In genomic region chr9:49751466-49751865, GRCm38 (mm10) we compare ENCODE assay signal across 19 mouse cellular contexts. TPM values are rescaled to one million over a fixed set of nuclear protein-coding genes. Genes with fewer than 3 reads are reported as not detected.
DNase-seq lines count a peak whose midpoint lies in the region; ATAC-seq lines count a peak whose summit lies in the region.
"Had no signal": no experiment of that assay in that cellular context is flagged by ENCODE, and none has a peak within 500 bp of the region (broad histone marks: within the 10 kb centered on the region; RNA-seq: fewer than 3 reads in every experiment).

No protein-coding gene starts in this region.

- ATAC-seq in hindbrain, embryonic 13.5 days (ENCODE audit: low FRiP score) = no peak
- no peak for ATAC-seq in hindbrain, embryonic 16.5 days
- no peak for ATAC-seq in limb, embryonic 12.5 days (ENCODE audit: insufficient number of reproducible peaks, insufficient read depth, low FRiP score, low TSS enrichment, low read depth)
- ATAC-seq: forebrain, embryonic 13.5 days; forebrain, postnatal 0 days had no signal

- H3K27me3 ChIP-seq in hindbrain, embryonic 13.5 days = no peaks in the 10 kb centered on the region
- no peaks in the 10 kb centered on the region for H3K27me3 ChIP-seq in hindbrain, embryonic 16.5 days (replicated peaks; ENCODE audit: control insufficient read depth, insufficient read depth, low read length)
- H3K27me3 ChIP-seq in limb, embryonic 12.5 days = no peaks in the 10 kb centered on the region
- no peaks in the 10 kb centered on the region for H3K27me3 ChIP-seq in limb, embryonic 10.5 days (ENCODE audit: low read depth, poor library complexity, severe bottlenecking)
- H3K27me3 ChIP-seq: embryonic facial prominence, embryonic 13.5 days; forebrain, embryonic 13.5 days; heart, embryonic 12.5 days had no signal

- H3K4me1 ChIP-seq in hindbrain, embryonic 13.5 days (replicated peaks) = peaks cover 76% of the 10 kb centered on the region
- peaks cover 23% of the 10 kb centered on the region for H3K4me1 ChIP-seq in hindbrain, embryonic 16.5 days (ENCODE audit: control insufficient read depth, insufficient read depth, low read depth, low read length)
- 0 out of 2 replicates have a peak, but pooled peaks cover 15% of the 10 kb centered on the region for H3K4me1 ChIP-seq in limb, embryonic 12.5 days (replicated peaks)
- H3K4me1 ChIP-seq in limb, embryonic 10.5 days = no peaks in the 10 kb centered on the region

- H3K4me3 ChIP-seq in hindbrain, embryonic 13.5 days = no peak overlapping the region
- H3K4me3 ChIP-seq in hindbrain, embryonic 16.5 days (ENCODE audit: low read length) = no peak overlapping the region
- H3K4me3 ChIP-seq in limb, embryonic 12.5 days (replicated peaks) = no peak overlapping the region
- no peak overlapping the region for H3K4me3 ChIP-seq in limb, embryonic 10.5 days
- H3K4me3 ChIP-seq: embryonic facial prominence, embryonic 13.5 days; forebrain, embryonic 13.5 days; heart, embryonic 12.5 days; hindbrain, embryonic 10.5 days had no signal

- no peaks in the 10 kb centered on the region for H3K9me3 ChIP-seq in hindbrain, embryonic 13.5 days
- H3K9me3 ChIP-seq in hindbrain, embryonic 16.5 days (ENCODE audit: control insufficient read depth, low read length) = no peaks in the 10 kb centered on the region
- no peaks in the 10 kb centered on the region for H3K9me3 ChIP-seq in limb, embryonic 12.5 days
- H3K9me3 ChIP-seq in limb, embryonic 10.5 days (replicated peaks) = no peaks in the 10 kb centered on the region
- H3K9me3 ChIP-seq: embryonic facial prominence, embryonic 13.5 days; forebrain, embryonic 13.5 days; heart, embryonic 12.5 days; hindbrain, embryonic 10.5 days had no signal

- H3K27ac ChIP-seq in hindbrain, embryonic 13.5 days = 0 out of 2 replicates have a peak overlapping the region, but pooled peaks have one; percentile 18
- H3K27ac ChIP-seq in hindbrain, embryonic 16.5 days (ENCODE audit: low read depth, low read length) = no peak overlapping the region
- peak overlapping the region; percentile 3; the same call in 1 of the 2 replicates for H3K27ac ChIP-seq in limb, embryonic 12.5 days
- H3K27ac ChIP-seq in limb, embryonic 10.5 days = no peak overlapping the region
- H3K27ac ChIP-seq: embryonic facial prominence, embryonic 13.5 days; forebrain, embryonic 13.5 days; hindbrain, embryonic 10.5 days had no signal

- H3K36me3 ChIP-seq in hindbrain, embryonic 13.5 days = no peaks in the 10 kb centered on the region
- no peaks in the 10 kb centered on the region for H3K36me3 ChIP-seq in hindbrain, embryonic 16.5 days (ENCODE audit: control insufficient read depth, insufficient read depth, low read length)
- no peaks in the 10 kb centered on the region for H3K36me3 ChIP-seq in limb, embryonic 12.5 days
- H3K36me3 ChIP-seq in limb, embryonic 10.5 days = no peaks in the 10 kb centered on the region
- H3K36me3 ChIP-seq: embryonic facial prominence, embryonic 13.5 days; G1E; heart, embryonic 12.5 days; hindbrain, embryonic 10.5 days had no signal

- no peak for DNase-seq in limb, embryonic 10.5 days (ENCODE audit: low spot score)
- peak; percentile 56 for DNase-seq in Muller cell, postnatal 12 days (ENCODE audit: inconsistent ontology term)
- DNase-seq in gastrocnemius, postnatal 36 days = no peak
- no peak for DNase-seq in urinary bladder, adult 18-20 months (ENCODE audit: low spot score in 2 of 2)
- DNase-seq: adrenal gland, adult 2 months; adrenal gland, postnatal 25 days; cerebellum, adult 18-20 months; cerebellum, adult 9-11 months; cerebellum, postnatal 36 days; forebrain, postnatal 0 days; gastrocnemius, postnatal 14 days had no signal

- no peak overlapping the region for H3K4me2 ChIP-seq in hindbrain, embryonic 13.5 days
- no peak overlapping the region for H3K4me2 ChIP-seq in hindbrain, embryonic 16.5 days (ENCODE audit: low read length)
- H3K4me2 ChIP-seq in limb, embryonic 12.5 days = no peak overlapping the region
- H3K4me2 ChIP-seq: embryonic facial prominence, embryonic 13.5 days; forebrain, embryonic 13.5 days; heart, embryonic 12.5 days had no signal

- 51% methylated on average over 6 of the region's 6 CpGs for WGBS in hindbrain, embryonic 13.5 days
- 60% methylated on average over 6 of the region's 6 CpGs for WGBS in hindbrain, embryonic 16.5 days
- WGBS in limb, embryonic 12.5 days = 66% methylated on average over 6 of the region's 6 CpGs
- 69% methylated on average over 6 of the region's 6 CpGs for WGBS in limb, embryonic 10.5 days

- no peak overlapping the region for H3K9ac ChIP-seq in hindbrain, embryonic 13.5 days
- no peak overlapping the region for H3K9ac ChIP-seq in hindbrain, embryonic 16.5 days (ENCODE audit: low read depth, low read length)
- no peak overlapping the region for H3K9ac ChIP-seq in limb, embryonic 12.5 days (replicated peaks)
- H3K9ac ChIP-seq: embryonic facial prominence, embryonic 13.5 days; forebrain, embryonic 13.5 days; forebrain, postnatal 0 days; heart, embryonic 12.5 days had no signal

- intact Hi-C loops in gastrocnemius, postnatal 36 days (cut with DNase I) = no loop called here

RNA-seq across cellular contexts. Expression of gene Ncam1, which starts 47.3 kb away (rescaled TPM):
- polyA plus RNA-seq in hindbrain, embryonic 13.5 days (2015; fragmentation: Nextera tagmentation; extraction: Ambion mirVana) = 446 and 470 TPM in 2 replicates
- polyA plus RNA-seq in hindbrain, embryonic 16.5 days (2015; fragmentation: Nextera tagmentation; extraction: Ambion mirVana) = 450 and 495 TPM in 2 replicates
- 48.7 and 59.2 TPM in 2 replicates for polyA plus RNA-seq in limb, embryonic 12.5 days (2016; fragmentation: Nextera tagmentation; extraction: Ambion mirVana)
- 17.5 and 27.9 TPM in 2 replicates for polyA plus RNA-seq in limb, embryonic 10.5 days (2016; fragmentation: Nextera tagmentation; extraction: Ambion mirVana)
- 10 to 100 TPM; 11.2 to 17.6 TPM for total RNA-seq in gastrocnemius, postnatal 36 days (2021)
- polyA plus RNA-seq: G1E had no signal

Comparison
In these comparisons a context has a peak if more than half of its experiments do, and no peak if none do; other contexts are left out.
1. H3K27ac ChIP-seq: peak in hindbrain, embryonic 13.5 days (single experiment) and limb, embryonic 12.5 days (single experiment); none in hindbrain, embryonic 16.5 days (single experiment) and limb, embryonic 10.5 days (single experiment).